Mouse (Mus musculus) neutrophil, adult 59 days (primary cell): ENCODE data around the gene Gm36210. TPM values are rescaled to one million over a fixed set of nuclear protein-coding genes. Genes with fewer than 3 reads are reported as not detected.

Experiments used
- total RNA-seq, 2 experiments: library from RNA; stranded (reverse); gene quantifications; 1 replicate in 1 of 2; 2 replicates in 1 of 2; pipeline ENCODE4 v1.2.4; 2023

Gene Gm36210
- not detected for total RNA-seq

DNA sequence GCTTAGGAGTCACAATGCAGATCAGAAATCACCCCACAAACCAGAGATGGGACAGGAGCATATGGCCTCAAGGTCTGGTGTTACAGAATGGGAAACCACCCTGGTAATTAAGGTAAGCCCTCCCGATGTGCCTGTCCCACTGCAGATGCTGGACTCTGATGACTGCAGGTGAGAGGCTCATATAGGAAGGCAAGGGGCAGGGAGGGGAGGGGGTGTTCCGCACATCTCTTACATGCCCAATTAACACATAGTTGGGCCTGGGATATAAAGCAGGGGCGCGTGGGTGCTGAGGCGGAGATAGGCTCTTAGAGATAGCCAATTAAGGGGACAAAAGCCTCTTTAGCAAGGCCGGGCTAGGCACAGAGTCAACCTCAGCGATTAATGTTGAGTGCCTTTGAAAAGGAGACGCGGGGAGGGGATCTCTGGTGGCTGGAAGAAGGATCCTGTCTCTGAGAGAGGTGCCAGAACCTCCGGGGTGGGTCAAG, at the start of gene Gm36210:
Gene Gm36210 (minus strand): TSS at position 51 of the 485 bp plus-strand sequence.

DNA sequence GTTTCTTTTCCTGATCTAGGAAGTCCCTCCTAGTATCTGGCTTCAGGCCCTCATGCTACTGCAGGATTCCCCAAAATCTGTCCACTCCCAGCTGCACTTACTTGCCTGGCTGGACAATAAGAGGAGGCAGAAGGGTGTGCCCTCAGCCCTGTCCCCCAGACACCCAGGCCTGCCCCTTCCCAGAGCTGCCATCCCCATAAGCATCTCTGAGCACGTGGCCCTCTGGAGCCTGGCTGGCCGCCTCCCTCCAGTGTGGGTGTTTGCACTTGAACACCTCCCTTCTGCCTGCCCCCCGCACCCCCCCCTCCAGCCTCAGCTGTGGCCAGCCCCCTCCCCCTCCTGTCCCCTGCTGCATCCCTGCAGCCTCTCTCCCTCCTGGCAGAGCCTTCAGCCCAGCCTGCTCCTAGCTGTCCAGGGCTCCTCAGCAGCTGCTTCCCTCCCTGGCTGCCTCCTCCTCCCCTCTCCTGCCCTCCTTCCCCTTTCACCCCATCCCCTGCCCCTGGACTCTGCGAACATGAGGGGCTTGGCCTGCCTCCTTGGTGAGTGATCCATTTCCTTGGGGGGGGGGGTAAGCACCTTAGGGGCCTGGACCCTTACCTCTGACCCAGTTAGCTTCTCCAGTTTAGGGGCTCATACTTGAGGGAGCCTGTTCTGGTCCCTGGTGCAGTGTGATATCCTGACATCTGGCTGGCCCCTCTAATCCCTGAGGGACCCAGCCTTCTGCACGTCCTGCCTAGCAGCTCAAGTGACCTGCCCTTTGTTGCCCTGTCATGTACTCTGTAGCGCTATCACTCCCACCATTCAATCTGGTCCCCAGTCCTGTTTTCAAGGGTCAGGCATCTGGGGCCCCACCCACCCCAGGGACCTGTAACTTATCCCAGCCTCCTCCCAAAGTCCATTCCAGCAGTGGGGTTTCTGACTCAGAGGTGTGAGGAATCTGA, 19.4 kb upstream of the Gm36210 start, which contains the start of gene Ssc5d:
Gene Ssc5d (plus strand): TSS at position 345 of the 941 bp plus-strand sequence.

DNA sequence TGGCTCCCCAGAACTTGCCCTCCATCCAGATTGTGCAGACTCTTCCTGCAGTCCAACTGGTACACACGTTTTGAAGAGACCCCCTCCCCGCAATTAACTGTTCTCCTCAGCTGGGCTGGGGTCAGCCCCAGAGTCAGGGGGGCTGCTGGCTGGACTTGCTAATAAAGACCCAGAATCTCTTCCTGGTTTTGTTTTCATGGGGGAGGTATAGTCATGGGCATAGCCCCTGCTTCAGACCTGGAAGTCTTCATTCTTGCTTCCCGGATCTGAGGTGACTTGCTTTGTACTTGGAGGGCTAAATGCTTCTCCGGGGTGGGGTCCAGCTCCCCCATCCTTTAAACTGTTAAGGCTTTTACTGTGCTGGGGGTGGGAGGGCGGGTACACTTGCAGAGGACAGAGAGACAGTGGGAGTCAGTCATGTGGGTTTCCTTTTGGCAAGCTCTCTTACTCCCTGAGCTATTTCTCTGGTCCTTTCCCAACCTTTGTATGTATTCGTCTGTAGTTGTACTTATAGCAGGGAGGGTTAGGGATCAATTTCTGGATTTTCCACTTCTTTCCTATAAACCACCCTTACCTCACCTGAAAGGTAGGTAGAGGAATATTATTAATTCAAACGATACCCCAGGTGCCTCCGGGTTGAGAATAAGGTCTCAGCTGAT, 15.6 kb upstream of the Gm36210 start, which contains the start of gene Nat14:
Gene Nat14 (plus strand): TSS at position 205 of the 659 bp plus-strand sequence.

GRCm38 (mm10) chr7:4915007-4915665, 8.8 kb upstream of the Gm36210 start, which contains the start of gene Zfp628:
Gene Zfp628 (plus strand): TSS chr7:4915217.

DNA sequence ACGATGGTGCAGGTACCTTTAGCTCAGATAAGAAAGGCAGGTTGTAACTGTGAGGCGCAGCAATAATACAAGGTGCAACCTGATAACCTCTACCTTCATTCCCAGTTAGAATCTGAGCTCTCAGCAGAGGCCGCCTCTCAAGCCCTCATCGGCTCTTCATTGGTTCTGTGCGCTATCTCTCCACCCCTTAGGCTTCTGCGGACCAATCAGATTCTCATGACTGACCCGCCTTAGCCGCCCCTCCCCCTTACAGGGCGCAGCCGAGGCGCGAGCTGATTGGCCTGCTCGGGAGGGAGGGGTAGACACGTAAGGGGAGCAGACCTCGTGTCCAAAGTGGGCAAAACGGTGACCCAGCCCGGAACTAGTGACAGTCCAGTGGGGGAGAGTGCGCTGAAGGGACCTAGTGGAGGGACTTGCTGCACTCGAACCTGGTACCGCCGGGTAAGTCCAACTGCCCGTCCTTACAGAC, 29.5 kb downstream of the Gm36210 start, which contains the start of gene Isoc2a:
Gene Isoc2a (plus strand): TSS at position 401 of the 469 bp plus-strand sequence.

DNA sequence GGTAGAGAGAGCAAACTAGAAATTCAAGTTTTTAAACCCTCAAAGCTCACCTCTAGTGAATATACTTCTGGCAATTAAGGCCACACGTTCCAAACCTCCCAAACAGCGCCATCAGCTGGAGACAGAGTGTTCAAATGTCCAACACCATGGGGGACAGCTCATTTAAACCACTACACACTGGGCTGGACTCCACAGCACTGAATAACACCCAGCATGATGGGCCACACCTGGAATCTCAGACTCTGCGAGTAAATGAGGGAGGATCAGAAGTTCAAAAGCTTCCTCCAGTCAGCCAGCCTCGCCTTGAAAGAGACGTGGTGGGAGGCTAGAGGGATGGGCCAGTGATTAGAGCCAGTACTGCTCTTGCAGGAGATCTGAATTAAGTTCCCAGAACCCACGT, 36.2 kb downstream of the Gm36210 start, which contains the start of gene Isoc2b:
Gene Isoc2b (minus strand): TSS at position 126 of the 400 bp plus-strand sequence.

Other genes starting within 250 kb of the Gm36210 start
- gene Ppp6r1, start 247.5 kb downstream of the Gm36210 start, total RNA-seq, result 100 to 1,000 TPM; 146 to 160 TPM
- gene Hspbp1, start 221.4 kb downstream of the Gm36210 start, total RNA-seq, result 10 to 100 TPM; 15.2 to 16.2 TPM
- not detected for gene Brsk1, start 215.9 kb downstream of the Gm36210 start, total RNA-seq
- gene Tmem150b, start 181.3 kb downstream of the Gm36210 start, total RNA-seq, result 10 to 100 TPM; 18.1 to 22.3 TPM
- 10 to 100 TPM; 96.3 to 97.7 TPM for gene Kmt5c, start 166.4 kb downstream of the Gm36210 start, total RNA-seq
- gene Cox6b2, start 153.4 kb downstream of the Gm36210 start, total RNA-seq, result 10 to 100 TPM; 25.0 to 29.5 TPM
- not detected for gene Fam71e2, start 135.2 kb downstream of the Gm36210 start, total RNA-seq
- not detected for gene Il11, start 123.7 kb downstream of the Gm36210 start, total RNA-seq
- gene Tmem190, start 123.6 kb downstream of the Gm36210 start, total RNA-seq, result not detected
- gene Tmem238, start 116.9 kb downstream of the Gm36210 start, total RNA-seq, result 1 to 10 TPM; 1.1 to 3.2 TPM
- 100 to 1,000 TPM; 921 to 945 TPM for gene Rpl28, start 113.6 kb downstream of the Gm36210 start, total RNA-seq
- gene Ube2s, start 93.9 kb downstream of the Gm36210 start, total RNA-seq, result 100 to 1,000 TPM; 187 to 214 TPM
- not detected for gene Shisa7, start 61.8 kb downstream of the Gm36210 start, total RNA-seq
- gene Isoc2b, start 36.3 kb downstream of the Gm36210 start, total RNA-seq, result 1 to 10 TPM; 2.8 to 6.7 TPM
- 10 to 100 TPM in 1 of 2 experiments, 1 to 10 TPM in 1; 8.7 to 10.1 TPM for gene Isoc2a, start 29.4 kb downstream of the Gm36210 start, total RNA-seq
- 10 to 100 TPM; 13.2 to 15.5 TPM for gene Zfp628, start 8.7 kb upstream of the Gm36210 start, total RNA-seq
- gene Nat14, start 15.5 kb upstream of the Gm36210 start, total RNA-seq, result 1 to 10 TPM; 2.1 to 3.2 TPM
- gene Ssc5d, start 19.3 kb upstream of the Gm36210 start, total RNA-seq, result not detected
- gene Sbk2, start 57.9 kb upstream of the Gm36210 start, total RNA-seq, result not detected
- not detected for gene Sbk3, start 64.7 kb upstream of the Gm36210 start, total RNA-seq
- gene Zfp579, start 89.6 kb upstream of the Gm36210 start, total RNA-seq, result 1 to 10 TPM; 2.8 to 3.5 TPM
- gene Zfp524, start 107.9 kb upstream of the Gm36210 start, total RNA-seq, result 10 to 100 TPM; 13.0 to 20.8 TPM
- 10 to 100 TPM; 33.3 to 36.3 TPM for gene Fiz1, start 108.2 kb upstream of the Gm36210 start, total RNA-seq
- gene Gm44973, start 109.0 kb upstream of the Gm36210 start, total RNA-seq, result not detected
- 10 to 100 TPM; 31.9 to 37.3 TPM for gene Zfp865, start 113.9 kb upstream of the Gm36210 start, total RNA-seq
- under 1 TPM in 1 of 2 experiments, not detected in 1; 0.56 TPM for gene Ccdc106, start 114.0 kb upstream of the Gm36210 start, total RNA-seq
- not detected for gene 4632433K11Rik, start 127.6 kb upstream of the Gm36210 start, total RNA-seq
- 1 to 10 TPM; 2.8 to 2.9 TPM for gene Zfp784, start 131.9 kb upstream of the Gm36210 start, total RNA-seq
- gene Zfp580, start 145.0 kb upstream of the Gm36210 start, total RNA-seq, result under 1 TPM; 0.47 to 0.71 TPM
- gene U2af2, start 155.6 kb upstream of the Gm36210 start, total RNA-seq, result 100 to 1,000 TPM; 222 to 227 TPM
- gene Epn1, start 173.7 kb upstream of the Gm36210 start, total RNA-seq, result 100 to 1,000 TPM; 139 to 160 TPM
- gene Rfpl4, start 210.4 kb upstream of the Gm36210 start, total RNA-seq, result not detected
- gene Rasl2-9, start 219.4 kb upstream of the Gm36210 start, total RNA-seq, result under 1 TPM in 1 of 2 experiments, not detected in 1; 0.64 TPM
- not detected for gene Vmn1r55, start 243.2 kb upstream of the Gm36210 start, total RNA-seq